9 mouse cellular contexts compared by ENCODE assay signal in the genomic region with DNA sequence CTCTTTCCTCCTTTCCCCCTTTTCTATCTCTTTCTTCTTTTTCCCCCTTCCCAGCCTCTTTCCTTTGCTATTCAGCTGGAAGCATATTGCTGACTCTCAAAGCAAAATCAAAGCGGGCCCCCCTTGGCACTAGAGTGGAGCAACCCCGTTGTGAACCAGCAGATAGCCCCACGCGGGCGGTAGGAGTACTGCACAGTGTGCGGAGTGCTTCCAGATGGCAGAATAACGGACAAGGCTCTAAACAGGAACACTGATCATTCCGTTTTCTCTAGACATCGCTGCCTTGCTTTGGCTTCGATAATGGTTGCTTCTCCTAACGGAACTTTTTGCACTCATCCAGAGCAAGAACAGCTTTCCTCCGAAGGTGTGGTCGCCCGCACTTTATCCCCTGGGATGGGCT.
DNase-seq lines count a peak whose midpoint lies in the region; TF ChIP-seq lines count a peak whose summit lies in the region.
"Had no signal": no experiment of that assay in that cellular context is flagged by ENCODE, and none has a peak within 500 bp of the region (broad histone marks: within the 10 kb centered on the region; RNA-seq: fewer than 3 reads in every experiment).

No protein-coding gene starts in this region.

- intact Hi-C loops in left cerebral cortex, postnatal 36 days (cut with DNase I) = no loop called here

- DNase-seq in adrenal gland, postnatal 10 days = peak; percentile 7
- DNase-seq in adrenal gland, adult (ENCODE audit: inconsistent age in 2 of 2, low spot score in 1 of 2) = no peak
- peak; percentile 4 for DNase-seq in left cerebral cortex, adult 11 months (ENCODE audit: low spot score)
- no peak for DNase-seq in left cerebral cortex, postnatal 36 days (ENCODE audit: low spot score in 2 of 2)
- peak; percentile 31 to 59 for DNase-seq in layer of hippocampus, adult 2 months (ENCODE audit: low spot score in 2 of 2)
- peak; percentile 37 for DNase-seq in retina, postnatal 1 day
- no peak for DNase-seq in thymus, postnatal 25 days
- no peak for DNase-seq in adipocyte (ENCODE audit: low spot score)

- TF ChIP-seq CTCF in layer of hippocampus, adult 2 months (conservative IDR thresholded peaks at IDR 0.05) = peak; percentile 77

- H3K27ac ChIP-seq in layer of hippocampus, adult 2 months = peak overlapping the region; percentile 68
- H3K27ac ChIP-seq: stomach, embryonic 15.5 days had no signal

- peak overlapping the region; percentile 46 for H3K4me3 ChIP-seq in layer of hippocampus, adult 2 months
- H3K4me3 ChIP-seq: stomach, embryonic 15.5 days had no signal

Comparison
In these comparisons a context has a peak if more than half of its experiments do, and no peak if none do; other contexts are left out.
1. DNase-seq: peak in adrenal gland, postnatal 10 days (single experiment), left cerebral cortex, adult 11 months (single experiment), layer of hippocampus, adult 2 months (2 of 2) and retina, postnatal 1 day (single experiment); none in adrenal gland, adult (0 of 2), left cerebral cortex, postnatal 36 days (0 of 2), thymus, postnatal 25 days (single experiment) and adipocyte (single experiment).